Mouse (Mus musculus) heart, postnatal 4 days (tissue): ENCODE measurements around the gene Oas1f. TPM values are rescaled to one million over a fixed set of nuclear protein-coding genes. Genes with fewer than 3 reads are reported as not detected.
"Not testable (repeated sequence)": the region's sequence is repeated elsewhere in the genome, so short reads cannot be mapped to it uniquely, and the experiment has no call there.

ENCODE experiments used
- DNase-seq: peaks from one replicate; pipeline ENCODE4 v3.0.0; 2021
- total RNA-seq, 2 experiments: library from RNA; stranded (reverse); gene quantifications; 2 replicates each; pipeline ENCODE4 v1.2.3; 2021

Oas1f gene
- total RNA-seq = not detected

- DNase-seq = no peak
Measured at GRCm38 (mm10) chr5:120847067-120847466, at the start of gene Oas1f. TSS of gene Oas1f (plus strand) at chr5:120847367.

GRCm38 (mm10) chr5:120798147-120798546, 49.0 kb upstream of the Oas1f start:
- not testable (repeated sequence) for DNase-seq

- not testable (repeated sequence) for DNase-seq
Measured at GRCm38 (mm10) chr5:120798943-120799342, 48.2 kb upstream of the Oas1f start.

- no peak for DNase-seq
Measured at GRCm38 (mm10) chr5:120803596-120803995, 43.6 kb upstream of the Oas1f start.

DNA sequence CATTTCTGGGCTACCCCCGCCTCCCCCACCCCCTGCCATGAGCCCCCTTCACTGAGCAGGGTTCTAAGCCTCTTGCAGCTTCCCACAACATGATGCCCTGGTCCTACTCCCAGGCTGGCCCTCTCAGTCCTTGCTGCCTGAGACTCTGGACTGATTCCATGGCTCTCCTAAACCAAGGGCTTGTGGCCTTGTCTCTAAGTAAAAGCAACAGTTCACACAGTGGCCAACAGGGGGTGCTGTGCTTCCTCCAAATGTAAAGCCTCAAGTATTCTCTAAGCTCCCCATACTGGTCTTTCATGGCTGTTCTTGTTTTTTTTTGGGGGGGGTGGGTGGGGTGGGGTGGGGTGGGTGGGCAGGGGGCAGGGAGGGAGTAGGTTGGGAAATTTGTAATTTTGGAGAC, 40.7 kb upstream of the Oas1f start:
- peak; percentile 48 for DNase-seq

DNA sequence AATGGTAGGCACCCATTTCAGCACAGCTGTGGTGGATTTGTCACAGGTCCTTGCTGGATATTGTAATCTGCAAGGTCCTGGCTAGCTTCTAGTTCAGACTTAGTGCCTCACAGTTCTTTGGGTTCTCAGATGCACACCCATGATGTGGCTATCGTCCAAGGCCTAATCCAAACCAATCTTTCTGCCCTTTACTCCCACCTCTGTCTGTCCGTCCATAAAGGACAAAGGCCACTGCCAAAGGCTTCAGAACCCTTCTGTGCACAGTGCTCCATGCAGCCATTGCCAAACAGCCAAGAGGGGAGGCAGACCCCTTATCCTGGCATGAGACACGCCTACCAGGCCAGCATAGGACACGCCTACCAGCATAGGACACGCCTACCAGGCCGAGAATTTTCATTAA, 38.0 kb upstream of the Oas1f start:
- DNase-seq = no peak

- peak; percentile 82 for DNase-seq
Measured at GRCm38 (mm10) chr5:120811951-120812819, 35.0 kb upstream of the Oas1f start, which contains the start of gene Oas1c. TSS of gene Oas1c (minus strand) at chr5:120812514.

- no peak for DNase-seq
Measured at GRCm38 (mm10) chr5:120813023-120813422, 34.1 kb upstream of the Oas1f start.

DNA sequence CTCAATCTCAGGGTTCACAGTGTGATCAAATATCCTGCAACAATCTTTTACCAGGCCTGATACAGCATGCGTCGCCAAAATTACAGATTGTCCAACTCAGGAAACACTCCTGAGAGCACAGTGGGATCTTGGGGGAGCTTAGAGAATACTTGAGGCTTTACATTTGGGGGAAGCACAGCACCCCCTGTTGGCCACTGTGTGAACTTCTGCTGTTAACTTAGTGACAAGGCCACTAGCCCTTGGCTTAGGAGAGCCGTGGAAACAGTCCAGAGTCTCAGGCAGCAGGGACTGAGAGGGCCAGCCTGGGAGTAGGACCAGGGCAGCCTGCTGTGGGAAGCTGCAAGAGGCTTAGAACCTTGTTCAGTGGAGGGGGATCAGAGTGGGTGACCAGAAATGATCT, 31.2 kb upstream of the Oas1f start:
- DNase-seq = peak; percentile 25

GRCm38 (mm10) chr5:120818999-120819398, 28.2 kb upstream of the Oas1f start:
- DNase-seq = no peak

DNA sequence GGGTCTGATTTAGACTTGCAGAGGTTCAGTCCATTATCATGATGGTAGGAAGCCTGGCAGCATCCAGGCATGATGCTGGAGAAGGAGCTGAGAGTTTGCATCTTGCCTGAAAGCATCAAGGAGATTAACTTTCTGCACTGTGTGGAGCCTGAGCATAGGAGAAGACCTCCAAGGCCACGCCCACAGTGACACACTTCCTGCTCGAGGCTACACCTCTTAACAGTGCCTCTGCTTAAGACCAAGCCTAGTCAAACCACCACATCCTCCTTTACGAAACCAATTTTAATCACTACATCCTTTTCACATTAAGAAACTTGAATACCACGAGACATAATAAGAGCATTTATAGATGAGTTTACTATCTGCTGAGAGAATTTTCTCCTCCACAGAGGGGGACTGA, 16.1 kb upstream of the Oas1f start:
- DNase-seq = no peak

DNA sequence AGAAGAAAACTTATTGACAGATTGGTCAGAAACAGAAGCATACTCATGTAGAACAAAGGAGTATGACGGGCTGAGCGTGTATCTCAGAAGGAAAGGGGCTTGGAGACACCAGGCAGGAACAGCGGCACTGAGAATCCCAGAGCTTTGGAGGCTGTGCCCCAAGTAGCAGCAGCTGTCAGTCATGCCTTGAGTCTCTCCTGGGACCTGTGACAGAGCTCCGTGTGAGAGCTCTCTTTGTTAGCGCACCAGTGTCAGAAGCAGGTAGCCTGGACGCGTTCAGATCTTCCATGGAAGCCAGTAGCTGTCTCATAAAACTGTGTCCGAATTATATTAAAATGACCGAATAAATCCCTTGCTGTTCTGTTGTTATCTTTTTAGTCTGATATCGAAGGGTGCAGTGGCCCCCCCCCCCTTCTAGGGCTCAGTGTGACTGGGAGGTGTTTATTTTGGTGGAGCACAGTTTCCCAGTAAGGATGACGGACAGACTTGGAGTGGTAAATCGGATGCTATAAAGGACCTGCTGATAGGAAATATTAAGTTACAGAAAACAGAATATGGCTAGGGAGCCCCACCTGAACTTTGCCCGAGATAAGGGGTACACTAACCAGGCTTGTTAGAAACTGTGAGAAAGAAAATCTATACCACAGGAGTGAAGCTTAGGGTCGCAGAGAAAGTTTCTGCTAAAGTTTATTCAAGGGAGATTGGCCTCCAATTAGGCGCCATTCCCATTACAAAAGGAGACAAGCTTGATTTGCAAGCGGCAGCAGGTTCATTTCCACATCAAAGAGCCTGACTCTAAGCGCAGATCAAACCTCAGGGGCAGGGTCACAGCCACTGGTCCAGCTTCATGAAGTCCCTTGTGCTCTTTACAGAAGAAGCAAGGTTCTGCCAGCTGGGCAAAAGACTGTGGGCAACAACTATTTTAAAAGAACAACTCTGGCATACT, 13.6 kb upstream of the Oas1f start:
- no peak for DNase-seq

GRCm38 (mm10) chr5:120836731-120837585, 10.2 kb upstream of the Oas1f start:
- DNase-seq = peak; percentile 58

GRCm38 (mm10) chr5:120844713-120845112, 2.5 kb upstream of the Oas1f start:
- peak; percentile 49 for DNase-seq

GRCm38 (mm10) chr5:120849601-120850136, 2.5 kb downstream of the Oas1f start:
- DNase-seq = peak; percentile 39

DNA sequence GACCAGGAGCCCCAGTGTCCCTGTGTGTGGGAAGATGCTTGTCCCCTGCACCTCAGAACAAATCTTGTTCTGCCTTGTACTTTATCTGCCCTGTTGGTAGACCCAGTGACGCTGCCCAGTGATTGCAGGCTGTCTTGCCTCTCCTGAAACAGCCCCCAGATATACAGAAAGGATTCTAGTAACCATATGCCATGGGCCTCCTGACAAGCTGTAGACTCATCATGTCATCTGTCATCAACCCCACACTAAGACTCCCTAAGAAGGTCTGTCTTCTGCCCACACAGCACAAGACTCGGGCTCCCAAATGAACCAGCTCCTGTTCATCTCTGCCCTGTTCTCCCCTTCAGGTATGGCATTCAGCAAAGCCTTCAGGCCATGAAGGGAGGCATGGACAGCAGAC, 12.1 kb downstream of the Oas1f start:
- DNase-seq = no peak

- DNase-seq = no peak
Measured at GRCm38 (mm10) chr5:120861121-120861520, 14.0 kb downstream of the Oas1f start, which contains the start of gene Oas1h. TSS of gene Oas1h (plus strand) at chr5:120861421.

DNA sequence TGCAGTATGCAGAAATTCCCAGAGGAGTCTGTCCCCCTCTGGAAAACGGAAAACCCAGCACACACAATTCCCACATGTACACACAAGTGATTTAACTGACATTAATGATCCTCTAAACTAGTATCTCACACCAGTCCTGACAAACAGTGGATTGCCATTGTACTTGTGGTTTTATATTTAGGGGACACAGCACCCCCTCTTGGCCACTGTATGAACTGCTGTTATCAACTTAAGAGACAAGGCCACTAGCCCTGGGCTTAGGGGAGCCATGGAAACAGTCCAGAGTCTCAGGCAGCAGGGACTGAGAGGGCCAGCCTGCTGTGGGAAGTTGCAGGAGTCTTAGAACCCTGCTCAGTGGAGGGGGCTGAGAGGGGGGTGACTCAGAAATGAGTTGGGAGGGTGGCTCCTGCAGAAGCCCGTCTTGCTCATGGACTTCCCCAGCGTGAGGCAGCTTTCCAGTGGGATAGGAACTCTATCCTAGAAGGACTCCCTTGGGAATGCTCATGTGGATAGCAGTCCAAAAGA, 18.2 kb downstream of the Oas1f start:
- peak; percentile 8 for DNase-seq

- DNase-seq = no peak
Measured at GRCm38 (mm10) chr5:120869436-120870015, 22.4 kb downstream of the Oas1f start.

- DNase-seq = no peak
Measured at GRCm38 (mm10) chr5:120870081-120870480, 22.9 kb downstream of the Oas1f start.

GRCm38 (mm10) chr5:120870782-120871181, 23.6 kb downstream of the Oas1f start:
- DNase-seq = no peak
